Mouse (Mus musculus) A20 (cell line): Measurements from ENCODE around the gene Phlda1.
A peak's percentile ranks its signal among the peaks of the same experiment; 100 is the strongest.
"Not testable (repeated sequence)": the region's sequence is repeated elsewhere in the genome, so short reads cannot be mapped to it uniquely, and the experiment has no call there.

Source experiments
- DNase-seq: peaks from one replicate; pipeline ENCODE4 v3.0.0-alpha.2; 2011; ENCODE audit warnings: low read depth, low spot score

Gene Phlda1

DNA sequence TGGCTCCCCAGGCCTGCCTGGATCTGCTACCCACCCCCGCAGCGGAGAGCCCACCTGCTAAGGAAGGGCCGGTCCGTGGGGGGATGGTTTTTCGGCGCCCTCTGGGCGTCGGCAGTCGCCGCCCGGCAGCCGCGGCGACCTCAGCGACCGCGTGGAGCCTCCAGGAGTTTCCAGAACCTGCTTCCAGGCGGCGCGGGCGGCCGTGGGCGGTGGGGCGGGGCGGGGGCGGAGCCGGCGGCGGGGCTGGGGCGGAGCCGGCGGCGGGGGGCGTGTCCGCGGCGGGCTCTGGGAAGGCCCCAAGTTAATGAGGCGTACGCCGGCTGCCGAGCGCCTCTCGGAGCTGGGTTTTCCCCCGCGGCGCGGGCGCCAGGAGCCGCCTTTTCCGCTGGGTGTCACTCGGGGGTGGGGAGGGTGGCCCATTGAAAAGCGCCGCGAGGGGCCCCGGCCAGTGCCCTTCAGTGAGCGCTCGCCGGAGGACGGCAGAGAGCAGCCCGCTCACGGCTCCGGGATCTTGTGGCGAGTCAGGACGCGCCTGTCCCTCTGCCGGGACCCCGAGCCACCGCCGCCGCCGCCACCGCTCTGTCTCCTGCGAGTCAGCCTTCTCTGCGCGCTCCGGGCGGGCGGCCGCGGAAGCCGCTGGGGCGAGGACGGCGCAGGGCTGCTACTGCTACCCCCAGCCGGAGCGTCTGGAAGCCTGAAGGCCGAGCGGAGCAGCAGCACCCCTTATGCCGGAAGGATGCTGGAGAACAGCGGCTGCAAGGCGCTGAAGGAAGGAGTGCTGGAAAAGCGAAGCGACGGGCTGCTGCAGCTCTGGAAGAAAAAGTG lies at the start of gene Phlda1:
Gene Phlda1, plus strand, starts transcription at position 186 of the 825 bp plus-strand sequence.
- DNase-seq: peak; percentile 94

DNA sequence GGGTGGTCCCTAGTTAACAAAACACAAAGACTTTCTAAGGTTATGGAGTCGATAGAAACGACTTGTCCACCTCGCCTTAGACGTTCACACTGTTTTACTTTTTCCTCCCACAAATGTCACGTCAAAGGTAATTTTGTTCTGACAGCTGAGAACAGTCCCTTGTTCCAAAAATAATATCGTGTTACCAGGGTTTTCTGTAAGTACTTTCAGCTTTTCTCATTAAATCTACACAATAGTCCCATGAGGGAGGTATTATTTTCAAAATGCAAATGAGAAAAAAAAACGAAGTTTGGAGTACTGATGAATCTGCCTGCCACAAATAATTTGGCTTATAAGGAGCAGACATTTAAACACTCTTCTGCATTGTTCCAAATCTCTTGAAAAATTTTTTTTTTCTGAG lies 48.0 kb upstream of the Phlda1 start:
- DNase-seq: no peak

DNA sequence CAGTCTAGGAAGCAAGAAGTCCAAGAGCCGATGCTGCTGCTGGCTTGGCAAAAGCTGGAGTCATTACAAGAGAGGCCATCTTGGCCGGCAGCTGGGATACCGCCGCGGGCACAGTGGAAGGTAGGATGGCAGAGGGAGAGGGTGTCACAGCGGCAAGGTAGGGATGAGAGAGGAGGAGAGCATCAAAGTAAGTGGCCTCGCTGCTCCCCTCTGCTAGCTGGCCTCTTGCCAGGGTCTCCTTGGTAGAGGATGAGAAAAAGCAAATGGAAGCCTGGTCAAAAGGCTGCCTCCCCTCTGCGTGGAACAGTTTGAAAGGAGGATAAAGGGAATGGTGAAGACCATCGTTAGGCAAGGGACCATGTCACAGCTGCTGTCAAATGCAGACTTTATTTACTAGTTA lies 47.0 kb upstream of the Phlda1 start:
- DNase-seq: no peak

DNA sequence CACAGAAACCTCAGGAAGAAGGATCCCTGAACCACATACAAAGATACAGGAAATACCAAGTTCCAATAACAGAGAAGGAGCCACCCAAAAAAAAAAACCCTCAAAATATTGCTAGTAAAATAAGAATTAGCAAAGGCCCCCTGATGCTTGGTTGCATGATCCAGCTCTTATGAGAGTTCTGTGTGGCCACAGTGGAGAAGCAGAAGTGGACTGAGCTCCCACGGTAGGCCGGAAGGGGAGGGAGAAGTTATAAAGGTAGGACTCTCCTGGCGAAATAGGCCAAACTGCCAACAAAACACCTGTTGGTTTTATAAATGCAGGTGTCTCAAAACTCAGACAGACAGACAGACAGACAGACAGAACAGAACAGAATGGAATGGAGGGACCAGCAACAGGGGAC lies 46.2 kb upstream of the Phlda1 start:
- no peak for DNase-seq

DNA sequence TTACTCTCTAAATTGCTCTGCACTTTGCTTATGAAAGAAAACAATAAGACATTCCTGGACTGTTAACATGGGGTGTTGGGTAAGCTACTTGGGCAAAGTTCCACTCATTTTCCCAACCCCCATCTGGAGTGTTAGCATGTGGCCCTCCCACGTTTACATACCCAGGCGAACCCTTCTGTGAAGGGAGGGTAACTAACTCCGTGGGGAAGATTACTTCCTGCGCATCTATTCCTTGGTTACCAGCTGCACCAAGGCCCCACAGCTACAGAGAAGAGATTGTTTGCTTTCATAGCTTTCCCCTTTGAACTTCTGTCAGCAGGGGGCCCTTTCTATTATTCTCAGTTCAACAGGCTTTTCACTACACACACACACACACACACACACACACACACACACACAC lies 45.7 kb upstream of the Phlda1 start:
- DNase-seq: no peak

DNA sequence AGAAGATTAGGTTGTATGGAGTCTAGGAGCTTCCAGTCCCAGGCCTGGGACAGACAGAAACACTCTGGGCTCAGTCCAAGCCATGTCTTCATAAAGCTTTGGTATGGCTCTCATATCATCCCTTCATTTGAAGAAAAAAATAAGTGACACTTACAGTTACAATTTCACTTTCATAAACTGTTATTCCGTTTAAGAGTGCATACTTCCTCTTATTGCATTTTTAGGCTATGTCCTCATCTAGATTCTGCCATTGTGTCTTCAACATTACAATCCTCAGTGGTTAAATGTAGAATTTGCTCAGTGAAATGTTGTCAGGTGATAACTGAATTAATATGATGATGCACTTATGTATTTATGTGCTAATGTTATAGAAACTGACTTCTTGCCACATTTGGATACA lies 41.3 kb upstream of the Phlda1 start:
- peak; percentile 63 for DNase-seq

DNA sequence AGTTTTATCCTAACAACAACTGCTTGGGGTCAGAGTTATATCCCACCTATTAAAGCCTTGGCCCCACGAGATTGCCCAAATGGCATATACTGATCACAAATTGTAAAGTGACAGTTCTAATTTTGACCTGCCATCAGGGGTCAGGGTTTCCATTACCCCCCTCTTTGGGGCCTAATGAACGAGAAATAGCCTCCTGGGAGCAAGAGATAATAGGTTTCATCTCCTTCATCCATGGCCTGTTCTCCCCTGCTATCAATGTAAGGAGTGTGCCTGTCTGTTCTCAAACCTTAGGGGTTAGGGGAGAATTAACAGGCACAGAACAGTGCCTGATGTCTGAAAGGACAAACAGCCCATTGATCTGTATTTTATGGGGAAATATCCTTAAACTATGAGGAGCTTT lies 40.7 kb upstream of the Phlda1 start:
- no peak for DNase-seq

DNA sequence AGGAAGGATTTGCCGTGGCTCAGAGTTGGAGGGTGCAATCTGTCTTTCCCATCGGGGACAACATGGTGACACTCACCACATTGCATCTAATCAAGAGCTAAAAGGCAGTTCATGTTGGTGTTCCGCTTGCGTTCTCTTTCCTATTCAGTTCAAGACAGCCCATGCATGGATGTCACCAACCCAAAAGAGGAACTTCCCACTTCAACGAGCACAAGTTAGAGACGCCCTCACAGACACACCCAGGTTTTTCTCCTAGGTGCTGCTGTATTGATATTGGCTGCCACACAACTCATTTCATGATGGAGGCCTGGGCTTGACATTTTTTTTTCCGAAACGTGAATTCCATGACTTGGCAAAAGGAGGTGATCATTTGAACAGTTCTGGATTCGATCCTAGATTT lies 34.9 kb upstream of the Phlda1 start:
- DNase-seq: peak; percentile 88

DNA sequence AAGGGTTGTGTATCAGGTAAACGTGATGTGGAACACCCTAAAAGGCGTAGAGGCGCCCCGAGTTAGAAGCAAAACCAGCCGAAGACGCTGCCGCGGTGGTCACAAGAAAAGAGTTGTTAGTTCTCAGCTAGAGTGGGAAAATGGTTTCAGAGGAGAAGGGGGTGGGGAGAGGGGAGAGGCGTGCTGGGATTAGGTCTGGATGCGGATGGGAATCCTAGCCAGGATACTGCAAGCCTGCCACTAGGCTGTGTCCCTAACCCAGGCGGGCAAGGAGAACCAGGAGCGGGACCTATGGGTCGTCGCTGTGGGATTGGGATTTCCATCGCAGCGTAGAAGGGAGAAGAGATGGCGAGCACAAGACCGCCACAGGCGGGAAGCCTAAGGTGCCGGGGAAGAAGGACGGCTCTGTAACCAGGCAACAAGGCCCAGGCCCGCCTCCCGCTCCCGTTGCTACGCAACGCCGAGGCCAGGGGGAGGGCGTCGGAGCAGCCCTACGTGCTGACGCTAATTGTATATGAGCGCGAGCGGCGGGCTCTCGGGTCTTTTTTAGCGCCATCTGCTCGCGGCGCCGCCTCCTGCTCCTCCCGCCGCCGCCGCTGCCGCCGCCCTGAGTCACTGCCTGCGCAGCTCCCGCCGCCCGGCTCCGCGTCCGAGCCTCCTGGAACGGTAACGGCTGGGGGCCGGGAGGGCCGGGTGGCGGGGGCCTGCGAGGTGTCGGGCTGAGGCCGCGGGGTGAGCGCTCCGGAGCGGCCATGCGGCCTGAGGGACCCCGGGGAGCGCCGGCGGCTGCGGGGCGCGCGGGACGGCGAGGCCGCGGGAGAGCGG lies 33.2 kb upstream of the Phlda1 start, which contains the start of gene Nap1l1:
Gene Nap1l1, plus strand, starts transcription at position 538 of the 825 bp plus-strand sequence.
- DNase-seq: peak; percentile 97

DNA sequence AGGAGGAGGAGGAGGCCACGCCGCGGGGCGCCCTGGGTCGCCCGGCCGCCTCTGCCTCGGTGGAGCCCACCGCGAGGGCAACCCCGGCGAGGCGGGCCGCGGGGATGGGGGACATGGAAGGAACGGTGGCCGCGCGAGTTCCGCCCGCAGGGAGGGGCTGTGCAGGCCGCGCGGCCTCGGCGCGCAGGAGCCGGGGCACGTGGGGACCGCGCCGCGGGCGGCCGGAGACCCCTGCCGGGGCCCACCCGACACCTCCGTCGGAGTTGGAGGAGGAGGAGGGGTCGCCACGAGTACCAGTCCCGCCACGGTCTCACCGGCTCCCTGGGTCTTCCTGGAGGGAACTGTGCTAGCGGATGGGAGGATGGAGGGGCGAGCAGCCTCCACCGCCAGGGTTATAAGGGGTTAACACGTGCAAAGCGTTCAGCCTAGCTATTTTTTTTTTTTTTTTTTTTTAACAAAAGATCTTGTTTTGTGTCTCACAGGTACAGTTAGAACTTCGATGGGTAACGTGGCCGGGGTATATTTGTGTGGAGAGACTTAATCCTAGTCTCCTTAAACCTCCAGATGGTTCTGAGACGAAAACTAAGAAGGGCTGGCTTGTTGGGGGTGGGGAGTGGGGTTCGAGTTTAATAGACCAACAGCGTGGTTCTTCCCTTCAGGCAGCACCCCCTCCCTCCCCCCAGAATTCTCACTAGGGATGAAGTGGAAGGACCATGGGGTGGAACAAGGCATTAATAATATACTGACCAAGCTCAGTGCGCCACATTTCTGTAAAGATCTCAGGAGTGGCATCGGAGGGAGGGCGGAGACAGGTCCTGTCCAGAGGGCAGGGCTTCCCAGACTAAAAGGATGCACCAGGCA lies 32.3 kb upstream of the Phlda1 start:
- peak; percentile 70 for DNase-seq

DNA sequence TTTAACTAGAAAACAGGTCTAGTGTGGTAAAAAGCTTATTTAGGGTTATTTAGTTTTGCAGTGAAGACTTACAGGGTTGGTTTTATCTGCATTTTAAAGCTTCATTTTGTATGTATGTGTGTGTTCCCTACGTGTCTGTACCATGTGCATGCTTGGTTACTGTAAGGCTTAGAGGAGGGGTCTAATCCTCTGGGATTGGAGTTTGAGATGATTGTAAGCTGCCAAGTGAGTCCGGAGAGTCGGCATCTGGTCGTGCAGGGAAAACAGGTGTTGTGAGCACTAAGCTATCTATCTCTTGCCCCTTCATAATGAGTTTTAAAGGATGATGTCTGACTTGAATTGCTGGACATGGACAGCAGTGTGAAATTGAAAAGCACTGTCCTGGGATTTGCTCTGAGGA lies 29.8 kb upstream of the Phlda1 start:
- DNase-seq: no peak

DNA sequence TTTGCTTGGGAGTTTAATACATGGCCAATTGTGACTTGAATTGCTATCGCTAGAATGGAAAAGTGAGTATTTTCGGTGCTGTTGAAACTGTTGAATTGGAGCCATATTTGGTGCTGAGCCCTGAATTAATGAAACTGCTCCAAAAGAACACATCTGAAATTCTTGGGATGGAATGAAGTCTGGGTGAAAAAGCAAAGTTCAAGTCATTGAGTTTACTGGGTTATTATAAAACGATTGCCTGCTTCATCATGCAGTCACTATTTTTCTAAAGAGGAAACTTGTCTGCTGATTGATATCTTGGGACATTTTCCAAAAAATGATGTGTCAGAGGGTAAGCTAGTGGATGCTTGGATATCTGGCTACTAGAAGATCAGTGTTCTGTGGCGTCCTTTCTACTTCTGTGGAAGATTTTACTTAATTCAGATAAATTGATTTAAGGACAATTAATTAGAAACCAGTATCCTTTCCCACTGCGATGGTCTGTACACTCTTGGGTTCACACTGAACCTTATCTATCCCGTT lies 29.0 kb upstream of the Phlda1 start:
- DNase-seq: no peak

DNA sequence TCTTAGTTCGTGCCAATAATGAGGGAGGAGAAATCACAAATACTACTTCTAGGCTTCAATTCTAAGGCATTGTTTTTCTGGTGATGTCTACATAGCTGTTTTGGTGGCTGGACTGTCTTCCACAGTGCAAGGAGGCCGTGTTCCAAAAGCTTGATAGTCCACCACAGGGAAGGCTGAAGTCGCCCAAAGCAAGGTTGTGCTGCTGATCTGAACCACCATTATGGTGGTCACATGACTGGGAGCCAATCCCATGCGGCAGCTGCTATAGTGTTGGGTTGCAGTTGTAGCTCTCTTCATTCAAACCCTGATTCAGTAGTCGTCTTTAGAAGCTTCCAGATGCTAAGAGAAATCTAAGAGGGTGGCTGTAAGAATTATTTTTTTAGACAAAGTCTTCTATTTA lies 26.5 kb upstream of the Phlda1 start:
- DNase-seq: no peak

DNA sequence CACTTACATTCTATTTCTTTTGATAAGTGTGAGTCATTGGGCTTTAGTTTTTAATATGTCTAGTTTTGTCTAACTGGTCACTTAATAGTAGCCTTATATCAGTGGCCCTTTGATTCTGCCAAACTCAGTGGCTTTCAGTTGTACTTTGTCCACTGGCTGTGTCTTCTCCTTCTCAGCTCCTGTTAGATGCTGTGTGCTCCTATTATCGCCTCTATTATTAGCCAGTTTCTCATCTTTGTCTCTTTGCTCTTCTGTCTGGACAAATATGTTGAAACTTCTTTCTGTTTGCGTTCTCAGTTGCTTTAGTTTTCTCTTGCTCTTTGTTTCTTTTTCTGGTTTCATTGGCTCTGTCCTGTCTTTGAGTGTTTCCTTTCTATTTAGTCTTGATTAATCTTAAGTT lies 23.4 kb upstream of the Phlda1 start:
- DNase-seq: no peak

DNA sequence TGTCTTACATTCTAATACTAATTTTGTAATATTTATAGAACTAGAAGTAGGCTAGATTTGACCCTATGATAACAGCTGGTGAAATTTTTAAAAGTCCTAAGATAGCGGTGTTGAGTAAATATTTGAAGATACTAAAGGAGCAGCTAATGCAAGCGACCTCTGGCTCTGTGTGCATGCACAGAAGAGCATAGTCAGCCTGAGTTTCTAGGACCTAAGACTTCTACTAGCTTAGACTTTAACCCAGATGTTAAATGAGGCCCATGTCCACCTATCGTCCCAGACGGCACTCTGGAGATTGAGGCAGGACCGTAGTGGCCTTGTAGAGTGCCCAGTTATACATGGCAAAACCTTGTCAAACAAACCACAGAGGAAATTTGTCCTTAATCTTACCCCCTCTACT lies 22.0 kb upstream of the Phlda1 start:
- no peak for DNase-seq

DNA sequence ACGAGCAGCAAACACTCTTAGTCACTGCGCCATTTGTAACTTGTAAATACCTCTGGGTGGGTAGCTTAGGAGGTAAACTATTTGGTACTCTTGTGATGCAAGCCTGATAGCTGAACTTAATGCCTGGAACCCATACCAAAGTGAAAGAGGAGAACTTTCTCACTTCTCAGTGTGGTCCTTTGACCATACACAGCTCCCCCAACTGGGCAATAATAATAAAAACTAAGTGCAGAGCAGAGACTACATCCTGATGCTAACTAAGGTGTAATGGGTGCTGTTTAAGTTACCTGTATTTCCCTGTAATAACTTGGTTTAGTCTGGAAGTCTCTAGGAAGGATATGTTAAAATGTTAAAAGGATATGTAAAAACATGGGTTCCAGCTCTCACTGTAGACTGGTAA lies 17.3 kb upstream of the Phlda1 start:
- peak; percentile 46 for DNase-seq

DNA sequence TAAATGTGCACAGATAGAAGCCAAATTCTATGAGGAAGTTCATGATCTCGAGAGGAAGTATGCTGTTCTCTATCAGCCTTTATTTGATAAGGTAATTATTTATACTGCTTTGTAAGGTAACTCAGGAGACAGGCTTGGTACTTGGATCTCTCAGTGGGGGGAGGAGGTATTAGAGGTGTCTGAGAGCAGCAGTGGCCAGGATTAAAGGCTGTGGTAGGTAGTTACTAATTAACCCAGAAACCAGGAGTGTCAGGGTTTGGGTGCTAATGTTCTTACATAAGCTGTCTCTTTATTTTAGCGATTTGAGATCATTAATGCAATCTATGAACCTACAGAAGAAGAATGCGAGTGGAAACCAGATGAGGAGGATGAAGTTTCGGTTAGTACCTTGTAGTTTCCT lies 16.0 kb upstream of the Phlda1 start:
- not testable (repeated sequence) for DNase-seq

DNA sequence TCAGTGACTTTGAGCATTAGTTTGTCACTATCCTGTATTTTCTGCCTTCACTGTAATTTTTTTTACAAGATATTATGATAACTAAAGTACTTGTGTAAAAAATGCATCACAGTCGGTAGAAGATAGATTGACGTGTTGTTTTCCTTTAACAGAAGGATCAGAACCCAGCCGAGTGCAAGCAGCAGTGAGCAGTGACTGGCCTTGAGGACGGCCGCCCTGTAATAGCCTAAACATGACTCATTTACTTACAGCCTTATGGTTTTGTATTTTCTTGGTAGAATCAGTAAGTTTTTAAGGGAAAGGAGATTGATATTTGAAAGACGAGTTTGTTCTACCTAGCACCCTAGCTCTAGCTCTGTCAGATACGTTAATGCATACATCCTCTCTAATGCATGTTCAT lies 10.2 kb upstream of the Phlda1 start:
- no peak for DNase-seq

DNA sequence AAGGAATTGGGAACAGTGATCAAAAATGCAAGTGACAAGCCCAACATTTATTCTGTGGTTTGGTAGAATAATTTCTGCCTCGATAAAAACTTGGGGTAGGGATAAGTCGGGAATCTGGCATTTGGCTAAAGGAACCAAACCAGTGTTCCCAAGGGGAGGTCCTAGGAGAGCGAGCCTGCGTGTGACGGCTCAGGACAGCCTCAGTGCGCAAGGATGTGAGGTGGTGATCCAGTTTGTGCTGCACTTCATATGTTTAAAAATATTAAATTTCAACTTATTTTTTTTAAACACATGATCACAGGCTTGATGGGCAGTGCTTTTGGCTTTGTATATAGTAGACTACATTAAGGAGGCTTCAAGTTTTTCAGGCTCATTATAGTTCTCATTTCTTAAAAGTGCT lies 6.2 kb upstream of the Phlda1 start:
- DNase-seq: no peak

DNA sequence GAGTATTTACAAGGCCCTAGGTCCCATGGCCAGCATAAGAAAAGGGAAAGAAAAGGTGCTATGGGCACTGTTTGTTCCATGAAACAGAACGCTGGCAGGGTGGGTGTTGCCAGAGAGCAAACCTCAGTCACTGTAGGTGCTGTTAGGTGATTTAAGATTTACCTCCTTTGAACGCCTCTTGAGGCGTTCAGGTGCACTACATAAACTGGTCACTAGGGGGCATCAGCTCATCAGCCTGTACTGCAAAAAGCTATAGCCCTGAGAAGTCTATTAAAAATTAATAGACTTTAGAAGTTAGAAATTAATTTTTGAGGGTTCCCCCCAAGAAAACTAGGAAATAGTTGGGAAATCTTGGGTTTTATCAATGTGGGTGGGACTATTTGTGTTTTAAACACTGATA lies 3.0 kb upstream of the Phlda1 start:
- DNase-seq: peak; percentile 84

DNA sequence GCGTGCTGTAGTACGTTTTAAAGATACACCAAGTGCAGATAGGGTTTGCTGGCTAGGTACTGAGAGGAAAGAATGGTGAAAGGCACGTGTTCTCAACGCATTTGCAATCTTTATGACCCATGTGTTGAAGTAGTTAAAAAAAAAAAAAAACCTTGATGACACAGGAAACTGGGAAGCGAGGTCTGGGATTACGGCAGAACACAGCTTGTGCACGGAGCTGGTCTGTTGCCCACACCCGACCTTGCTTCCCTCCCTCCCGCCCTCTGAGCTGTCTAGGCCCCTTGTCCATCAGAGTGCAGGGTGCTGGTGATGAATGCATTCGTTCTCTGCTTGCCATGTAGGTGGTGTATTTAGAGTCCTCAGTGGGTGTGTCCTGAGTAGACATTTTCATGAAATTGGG lies 2.4 kb upstream of the Phlda1 start:
- DNase-seq: no peak

DNA sequence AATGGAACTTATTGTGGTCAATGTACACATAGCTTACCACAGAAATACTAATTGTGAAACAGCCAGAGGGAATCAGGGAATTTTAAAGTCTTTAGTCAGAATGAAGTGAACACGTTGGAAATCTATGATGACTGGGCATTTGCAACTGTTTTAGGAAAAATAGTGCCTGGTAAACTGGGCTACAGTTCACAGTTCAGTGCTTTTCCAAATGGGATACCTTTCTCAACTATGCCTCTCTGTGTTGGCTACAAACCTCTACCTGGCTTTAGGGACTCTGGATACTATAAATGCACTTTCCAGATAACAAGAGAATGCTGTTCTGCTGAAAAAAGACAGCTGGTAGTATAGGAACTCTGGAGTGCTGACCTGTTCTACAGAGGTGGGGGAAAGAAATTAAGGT lies 1.5 kb upstream of the Phlda1 start:
- DNase-seq: no peak
